Mouse (Mus musculus): Measurements from ENCODE around the gene Tbc1d8. TPM values are rescaled to one million over a fixed set of nuclear protein-coding genes. Genes with fewer than 3 reads are reported as not detected.

Tbc1d8 gene
- total RNA-seq, 2 experiments from 2014 or later, result 6.6 to 7.4 TPM

- intact Hi-C loops (cut with DNase I), result no loop called here
Measured at GRCm38 (mm10) chr1:39479254-39479653, 699 bp upstream of the Tbc1d8 start.

DNA sequence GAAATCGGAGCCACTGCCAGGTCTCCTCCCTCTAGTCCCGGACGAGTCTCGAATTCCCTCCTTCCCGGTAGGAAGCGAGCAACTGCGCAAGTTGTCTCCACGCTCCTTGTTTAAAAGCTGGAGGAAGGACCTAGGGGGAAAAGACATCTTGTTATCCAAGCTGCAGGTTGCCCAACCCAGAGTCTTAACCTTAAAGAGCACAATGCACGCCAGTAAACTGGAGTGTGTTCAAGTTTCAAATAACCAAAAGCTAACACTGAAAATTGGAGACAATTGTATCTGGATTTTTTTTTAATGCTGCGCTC lies 293 bp upstream of the Tbc1d8 start:
- DNase-seq, result no peak

More at GRCm38 (mm10) chr1:39479254-39479653, 699 bp upstream of the Tbc1d8 start:
- DNase-seq, result no peak

DNA sequence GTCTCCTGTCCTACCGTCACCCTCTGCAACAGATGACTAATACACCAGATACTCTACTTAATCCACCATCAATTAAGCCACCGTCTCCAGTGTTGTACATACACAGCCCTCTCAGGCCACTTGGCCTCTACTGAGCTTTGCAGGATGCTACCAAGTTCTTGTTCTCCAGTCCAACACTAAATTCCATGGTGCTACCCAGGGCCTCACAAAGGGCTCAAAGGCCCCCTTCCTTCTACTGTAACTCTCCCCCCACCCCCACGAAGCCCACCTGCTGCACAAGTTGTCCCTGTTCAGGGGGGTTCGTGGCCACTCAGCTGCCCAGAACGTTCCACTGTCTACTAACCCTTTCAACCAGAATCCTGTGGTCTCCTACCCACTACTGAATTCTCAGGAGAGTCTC lies 1.5 kb downstream of the Tbc1d8 start:
- intact Hi-C loops (cut with DNase I), result loop anchor here (2.0 kb wide), 1 partner anchor 30 kb away; no protein-coding TSS in a partner anchor
- no peak for DNase-seq

More for the DNA sequence above, 293 bp upstream of the Tbc1d8 start:
- intact Hi-C loops (cut with DNase I), result no loop called here

- intact Hi-C loops (cut with DNase I), result loop anchor here (2.0 kb wide), 1 partner anchor 30 kb away; no protein-coding TSS in a partner anchor
- no peak for DNase-seq
Measured at GRCm38 (mm10) chr1:39476341-39476740, 2.2 kb downstream of the Tbc1d8 start.

DNA sequence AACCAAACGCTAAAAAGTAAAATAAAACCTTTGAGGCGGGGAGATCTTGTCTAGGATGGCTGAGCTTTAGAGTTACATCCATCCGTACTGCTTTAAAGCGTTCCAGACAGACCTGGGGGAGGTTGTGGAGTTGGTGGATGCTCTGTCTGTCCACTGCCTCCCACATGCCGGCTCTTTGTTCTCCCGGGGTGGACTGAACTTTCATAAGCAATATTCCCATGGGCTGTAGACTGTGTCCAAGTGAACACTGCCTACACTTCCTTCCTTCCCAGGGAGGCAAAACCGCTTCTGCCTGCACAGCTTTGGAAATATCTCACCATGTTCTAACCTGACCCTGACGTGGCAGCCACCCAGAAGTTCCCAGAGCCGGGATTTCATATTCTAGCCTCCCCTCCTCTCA lies 4.0 kb downstream of the Tbc1d8 start:
- no peak for DNase-seq
- intact Hi-C loops (cut with DNase I), result no loop called here

DNA sequence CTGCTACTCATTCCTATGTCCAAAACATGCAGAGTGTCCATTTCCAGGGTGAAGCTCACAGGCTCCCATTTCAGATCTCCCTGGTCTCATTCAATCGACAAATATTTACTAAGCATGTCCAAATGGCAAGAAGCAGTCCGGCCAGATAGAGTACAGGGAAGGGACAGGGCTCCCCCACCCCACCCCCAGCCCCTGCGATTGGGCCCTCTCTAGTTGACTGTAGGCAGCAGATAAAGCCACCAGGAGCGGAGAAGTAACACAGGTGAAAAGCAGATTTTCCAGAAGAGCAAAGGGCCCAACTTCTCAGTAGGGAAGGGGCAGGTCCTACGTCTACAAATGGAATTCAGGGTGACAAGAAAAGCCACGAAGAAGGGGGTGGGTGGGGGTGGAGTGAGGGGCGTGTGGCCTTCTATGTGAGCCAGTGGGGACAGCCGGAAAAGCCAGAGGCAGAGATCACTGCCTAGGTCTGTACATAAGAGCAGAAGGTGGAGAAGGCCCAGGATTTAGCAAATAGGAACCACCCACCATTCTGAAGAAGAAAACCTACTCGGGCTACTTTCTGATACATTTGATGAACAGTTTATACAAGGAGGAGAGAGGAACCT lies 7.2 kb downstream of the Tbc1d8 start:
- DNase-seq, result no peak
- intact Hi-C loops (cut with DNase I), result no loop called here

DNA sequence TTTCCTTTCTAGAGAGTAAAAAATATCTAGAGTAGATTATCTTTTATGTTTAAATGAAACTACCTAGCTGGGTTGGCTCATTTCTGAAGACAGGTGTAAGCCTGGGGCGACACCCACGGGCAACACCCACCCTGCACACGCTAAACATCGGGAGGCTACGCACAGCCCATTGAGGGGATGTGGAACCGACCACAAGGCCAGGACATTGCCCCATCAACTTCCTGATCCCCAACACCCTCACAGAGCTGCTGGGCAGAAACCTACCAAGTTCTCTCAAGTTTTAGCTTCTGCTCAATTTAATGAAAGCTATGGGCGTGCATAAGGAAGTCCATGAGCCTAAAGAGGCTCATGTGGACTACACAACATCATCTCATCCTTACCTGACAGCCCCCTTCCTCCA lies 9.6 kb downstream of the Tbc1d8 start:
- intact Hi-C loops (cut with DNase I), result no loop called here

GRCm38 (mm10) chr1:39466526-39466925 lies 12.0 kb downstream of the Tbc1d8 start:
- DNase-seq, result peak; percentile 37 to 56

More for the DNA sequence above, 9.6 kb downstream of the Tbc1d8 start:
- no peak for DNase-seq

GRCm38 (mm10) chr1:39464760-39465159 lies 13.8 kb downstream of the Tbc1d8 start:
- intact Hi-C loops (cut with DNase I), result no loop called here
- no peak for DNase-seq

More at GRCm38 (mm10) chr1:39466526-39466925, 12.0 kb downstream of the Tbc1d8 start:
- intact Hi-C loops (cut with DNase I), result no loop called here

- intact Hi-C loops (cut with DNase I), result no loop called here
- DNase-seq, result no peak
Measured at GRCm38 (mm10) chr1:39462937-39463444, 15.6 kb downstream of the Tbc1d8 start.

- DNase-seq, result no peak
- intact Hi-C loops (cut with DNase I), result no loop called here
Measured at GRCm38 (mm10) chr1:39462036-39462435, 16.5 kb downstream of the Tbc1d8 start.

- intact Hi-C loops (cut with DNase I), result no loop called here
Measured at GRCm38 (mm10) chr1:39460495-39460894, 18.1 kb downstream of the Tbc1d8 start.

GRCm38 (mm10) chr1:39457887-39458874 lies 20.4 kb downstream of the Tbc1d8 start:
- intact Hi-C loops (cut with DNase I), result no loop called here
- no peak for DNase-seq

More at GRCm38 (mm10) chr1:39460495-39460894, 18.1 kb downstream of the Tbc1d8 start:
- DNase-seq, result no peak

- intact Hi-C loops (cut with DNase I), result no loop called here
- DNase-seq, result no peak
Measured at GRCm38 (mm10) chr1:39456421-39456853, 22.1 kb downstream of the Tbc1d8 start.

DNA sequence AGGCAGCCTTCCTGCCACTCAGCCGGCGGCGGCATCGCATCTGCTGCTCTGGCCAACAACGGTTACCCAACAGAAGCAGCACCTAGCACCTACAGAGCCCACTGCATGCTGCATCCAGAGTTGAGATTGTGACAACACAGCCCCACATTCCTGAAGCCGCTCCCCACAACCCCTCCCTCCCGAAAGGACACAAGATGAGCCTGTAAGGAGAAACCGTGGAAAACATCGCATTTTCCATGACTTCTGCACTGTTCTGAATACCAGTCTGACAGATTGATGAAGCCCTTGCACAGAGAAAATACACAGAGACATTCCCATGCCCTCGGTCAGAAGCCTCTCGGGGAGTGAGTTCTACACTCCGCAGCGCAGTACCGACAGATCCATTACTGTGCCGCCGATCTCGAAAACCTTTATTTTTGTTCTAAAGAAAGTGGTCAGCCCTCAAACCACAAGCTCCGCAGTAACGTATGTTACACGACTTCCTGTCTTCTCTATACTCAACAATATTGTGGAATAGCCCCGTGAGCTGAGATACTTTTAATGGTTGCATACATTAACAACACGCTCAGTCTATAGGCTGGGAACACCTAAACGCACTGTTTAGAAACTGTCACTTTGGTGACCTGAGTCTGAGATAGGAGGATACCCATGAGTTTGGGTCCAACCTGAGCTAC lies 23.1 kb downstream of the Tbc1d8 start:
- no peak for DNase-seq
- intact Hi-C loops (cut with DNase I), result no loop called here

GRCm38 (mm10) chr1:39454783-39455175 lies 23.8 kb downstream of the Tbc1d8 start:
- intact Hi-C loops (cut with DNase I), result no loop called here
- no peak for DNase-seq

- DNase-seq, result no peak
- intact Hi-C loops (cut with DNase I), result no loop called here
Measured at GRCm38 (mm10) chr1:39454108-39454782, 24.3 kb downstream of the Tbc1d8 start.

DNA sequence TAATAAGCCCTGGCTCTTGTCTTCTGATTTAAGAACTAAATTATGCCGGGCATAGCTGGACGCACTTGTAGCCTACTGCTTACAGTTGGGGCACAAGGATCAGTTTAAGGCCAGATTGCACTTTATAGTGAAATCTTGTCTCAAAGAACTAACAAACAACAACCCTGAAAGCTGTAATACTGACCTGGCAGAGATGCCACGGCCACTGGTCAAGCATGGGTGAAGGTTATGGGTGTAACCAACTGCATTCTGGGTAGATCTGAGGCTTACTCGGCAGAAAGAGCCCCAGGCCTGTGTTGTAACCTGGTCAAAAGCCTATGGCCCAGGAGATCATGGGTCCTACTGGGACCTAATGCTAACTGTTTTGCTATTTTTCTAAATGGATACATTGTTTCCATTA lies 26.4 kb downstream of the Tbc1d8 start:
- intact Hi-C loops (cut with DNase I), result no loop called here
- no peak for DNase-seq

- no peak for DNase-seq
- intact Hi-C loops (cut with DNase I), result no loop called here
Measured at GRCm38 (mm10) chr1:39450069-39450728, 28.4 kb downstream of the Tbc1d8 start.

GRCm38 (mm10) chr1:39449251-39449790 lies 29.2 kb downstream of the Tbc1d8 start:
- DNase-seq, result peak; percentile 44 to 45
- intact Hi-C loops (cut with DNase I), result no loop called here

Measured in heart, postnatal 10 days (tissue).